Comparison of ENCODE assay signal across 8 mouse cellular contexts in the genomic region with DNA sequence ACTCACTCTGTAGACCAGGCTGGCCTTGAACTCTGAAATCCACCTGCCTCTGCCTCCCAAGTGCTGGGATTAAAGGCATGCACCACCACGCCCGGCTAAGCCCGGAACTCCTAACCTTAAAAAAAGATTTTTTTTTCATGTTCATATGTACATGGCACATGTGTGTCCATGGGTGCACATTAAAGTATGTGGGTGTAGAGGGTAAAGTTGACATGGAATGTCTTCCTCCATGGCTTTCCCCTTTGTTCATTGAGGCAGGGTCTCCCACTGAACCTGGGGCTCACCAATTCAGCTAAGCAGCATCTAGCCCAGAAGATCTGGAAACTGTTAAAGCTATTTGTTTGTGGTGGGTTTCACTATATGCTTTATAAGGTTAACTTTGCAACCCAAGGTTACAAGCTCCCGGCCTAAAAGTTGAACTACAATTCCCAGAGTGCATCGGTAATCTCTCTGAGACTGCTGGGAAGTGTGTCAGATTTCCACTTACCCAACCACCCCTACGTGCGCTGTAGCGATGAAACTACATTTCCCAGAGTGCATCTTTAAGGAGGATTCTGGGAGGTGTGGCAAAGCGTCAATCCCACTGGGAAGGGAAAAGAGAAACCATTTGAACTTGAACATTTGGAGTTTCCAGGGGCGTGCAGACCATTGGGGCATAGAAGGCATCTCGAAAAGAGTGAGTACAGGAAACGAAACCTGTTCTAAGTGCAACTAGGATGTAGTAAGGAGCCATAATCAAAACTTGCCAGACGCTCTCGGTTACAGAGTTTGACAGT. TPM values are rescaled to one million over a fixed set of nuclear protein-coding genes. Genes with fewer than 3 reads are reported as not detected.
DNase-seq lines count a peak whose midpoint lies in the region; ATAC-seq lines count a peak whose summit lies in the region.

Gene Nudt13 (plus strand): TSS at position 581 of the 776 bp plus-strand sequence.

- no peaks in the 10 kb centered on the region for H3K36me3 ChIP-seq in hindbrain, embryonic 15.5 days

- H3K4me1 ChIP-seq in hindbrain, embryonic 15.5 days (replicated peaks), result peaks cover 5% of the 10 kb centered on the region

- peak; percentile 96 for ATAC-seq in hindbrain, embryonic 15.5 days (ENCODE audit: low FRiP score, low read depth)

- H3K27me3 ChIP-seq in hindbrain, embryonic 15.5 days, result no peaks in the 10 kb centered on the region

- H3K9ac ChIP-seq in hindbrain, embryonic 15.5 days, result peak within 1 kb of the TSS; percentile 43

- peak; percentile 80 for DNase-seq in T-cell, adult 2 months (ENCODE audit: low spot score)
- DNase-seq in cerebellum, postnatal 36 days, result peak; percentile 80
- DNase-seq in frontal cortex, postnatal 36 days (ENCODE audit: low spot score in 2 of 2), result peak; percentile 78 to 92
- DNase-seq in left cerebral cortex, adult 11 months (ENCODE audit: low spot score), result peak; percentile 84
- peak; percentile 83 to 88 for DNase-seq in lung, postnatal 4 days
- peak; percentile 87 for DNase-seq in retina, postnatal 7 days (ENCODE audit: low read depth, low spot score)
- DNase-seq in urinary bladder, adult 2 months (ENCODE audit: low spot score), result peak; percentile 28

- WGBS in hindbrain, embryonic 15.5 days, result 24% methylated on average over 14 of the region's 14 CpGs

- H3K4me2 ChIP-seq in hindbrain, embryonic 15.5 days, result peak within 1 kb of the TSS; percentile 61

- H3K4me3 ChIP-seq in hindbrain, embryonic 15.5 days, result peak within 1 kb of the TSS; percentile 63

- H3K27ac ChIP-seq in hindbrain, embryonic 15.5 days (replicated peaks), result no peak within 1 kb of the TSS

- no peaks in the 10 kb centered on the region for H3K9me3 ChIP-seq in hindbrain, embryonic 15.5 days

RNA-seq across cellular contexts. Expression of gene Nudt13, which starts in this region (rescaled TPM):
- 14.2 and 15.8 TPM in 2 replicates for polyA plus RNA-seq in hindbrain, embryonic 15.5 days (2015; fragmentation: Nextera tagmentation; extraction: Ambion mirVana)
- 39.0 and 48.2 TPM in 2 replicates for polyA plus RNA-seq in urinary bladder, adult 2 months (2012; rRNA removed)

Comparison
In these comparisons a context has a peak if more than half of its experiments do, and no peak if none do; other contexts are left out.
1. DNase-seq: peak in every context shown above with its lines; median percentile 87 in retina, postnatal 7 days; 86 in lung, postnatal 4 days; 85 in frontal cortex, postnatal 36 days; 84 in left cerebral cortex, adult 11 months; 80 in T-cell, adult 2 months; 80 in cerebellum, postnatal 36 days; 28 in urinary bladder, adult 2 months.